Mouse (Mus musculus) ES-Bruce4 (cell line): ENCODE measurements around the gene Lat. TPM values are rescaled to one million over a fixed set of nuclear protein-coding genes. Genes with fewer than 3 reads are reported as not detected.

ENCODE experiments used
- H3K27ac ChIP-seq: 2 replicates; pipeline ENCODE4 v1.5.1; 2012; ENCODE audit warnings: low read length, inconsistent platforms; ENCODE audit not compliant: insufficient read depth
- H3K27me3 ChIP-seq: 2 replicates; pipeline ENCODE4 v1.6.1; 2012; ENCODE audit warnings: mild to moderate bottlenecking, low read length, inconsistent platforms; ENCODE audit not compliant: control insufficient read depth, poor library complexity, insufficient read depth, severe bottlenecking
- H3K36me3 ChIP-seq: 2 replicates; pipeline ENCODE4 v1.6.1; 2012; ENCODE audit warnings: inconsistent platforms, mild to moderate bottlenecking, low read length, moderate library complexity; ENCODE audit not compliant: control insufficient read depth, poor library complexity, insufficient read depth, severe bottlenecking
- H3K4me1 ChIP-seq: one replicate; pipeline ENCODE4 v1.8.1; 2011; ENCODE audit warnings: low read length; ENCODE audit not compliant: control insufficient read depth, insufficient read depth
- H3K4me3 ChIP-seq: 2 replicates; pipeline ENCODE4 v1.5.1; 2011; ENCODE audit warnings: low read depth, mild to moderate bottlenecking, low read length
- H3K9ac ChIP-seq: 2 replicates; pipeline ENCODE4 v1.6.1; 2012; ENCODE audit warnings: low read depth, mild to moderate bottlenecking, inconsistent platforms; ENCODE audit not compliant: poor library complexity, severe bottlenecking
- H3K9me3 ChIP-seq: replicated peaks from 2 replicates; pipeline ENCODE4 v1.6.1; 2012; ENCODE audit warnings: mild to moderate bottlenecking, low read length, inconsistent platforms; ENCODE audit not compliant: control insufficient read depth, poor library complexity, insufficient read depth, severe bottlenecking
- CTCF ChIP-seq: IDR thresholded peaks from one replicate; pipeline ENCODE4 v1.8.1; 2011; ENCODE audit warnings: low read depth, low read length
- EP300 ChIP-seq: IDR thresholded peaks from 2 replicates; pipeline ENCODE4 v1.6.1; 2011; ENCODE audit warnings: low read depth, low read length; ENCODE audit not compliant: insufficient read depth
- POLR2A ChIP-seq: IDR thresholded peaks from one replicate; pipeline ENCODE4 v1.8.1; 2011; ENCODE audit warnings: low read length; ENCODE audit not compliant: insufficient read depth
- polyA plus RNA-seq: library from polyadenylated mRNA; stranded (reverse); fragments of >200 nt; gene quantifications from 2 replicates; pipeline ENCODE4 v1.2.4, GENCODE M21; 2011; ENCODE audit warnings: low read depth; ENCODE audit not compliant: missing spikeins, insufficient read depth, insufficient read length

Lat gene
- 3.0 and 4.2 TPM in 2 replicates for polyA plus RNA-seq

GRCm38 (mm10) chr7:126369393-126369792, at the start of gene Lat:
Gene Lat (minus strand): TSS chr7:126369570.
- Histone ChIP-seq H3K9ac (peak within 1 kb of the TSS; percentile 68), H3K36me3 (peaks cover 11% of the 10 kb centered on the region), H3K9me3 (no peaks in the 10 kb centered on the region), H3K4me3 (peak within 1 kb of the TSS; percentile 68), H3K4me1 (no peaks in the 10 kb centered on the region), H3K27ac (no peak within 1 kb of the TSS), H3K27me3 (no peaks in the 10 kb centered on the region)
- no peak for TF ChIP-seq CTCF
- TF ChIP-seq POLR2A, result no peak
- no peak for TF ChIP-seq EP300

- no peak overlapping the region for H3K27ac ChIP-seq
- no peak overlapping the region for H3K9ac ChIP-seq
- no peaks in the 10 kb centered on the region for H3K27me3 ChIP-seq
- H3K36me3 ChIP-seq, result no peaks in the 10 kb centered on the region
- TF ChIP-seq POLR2A (no peak), CTCF (no peak), EP300 (no peak)
- H3K4me3 ChIP-seq, result no peak overlapping the region
- H3K4me1 ChIP-seq, result no peaks in the 10 kb centered on the region
- no peaks in the 10 kb centered on the region for H3K9me3 ChIP-seq
Observed at GRCm38 (mm10) chr7:126418496-126418895, 49.1 kb upstream of the Lat start.

GRCm38 (mm10) chr7:126417606-126418005, 48.2 kb upstream of the Lat start:
- H3K9me3 ChIP-seq, result no peaks in the 10 kb centered on the region
- no peak overlapping the region for H3K4me3 ChIP-seq
- no peaks in the 10 kb centered on the region for H3K4me1 ChIP-seq
- TF ChIP-seq EP300, result no peak
- TF ChIP-seq CTCF, result no peak
- TF ChIP-seq POLR2A, result no peak
- H3K36me3 ChIP-seq, result no peaks in the 10 kb centered on the region
- no peaks in the 10 kb centered on the region for H3K27me3 ChIP-seq
- H3K27ac ChIP-seq, result no peak overlapping the region
- H3K9ac ChIP-seq, result no peak overlapping the region

DNA sequence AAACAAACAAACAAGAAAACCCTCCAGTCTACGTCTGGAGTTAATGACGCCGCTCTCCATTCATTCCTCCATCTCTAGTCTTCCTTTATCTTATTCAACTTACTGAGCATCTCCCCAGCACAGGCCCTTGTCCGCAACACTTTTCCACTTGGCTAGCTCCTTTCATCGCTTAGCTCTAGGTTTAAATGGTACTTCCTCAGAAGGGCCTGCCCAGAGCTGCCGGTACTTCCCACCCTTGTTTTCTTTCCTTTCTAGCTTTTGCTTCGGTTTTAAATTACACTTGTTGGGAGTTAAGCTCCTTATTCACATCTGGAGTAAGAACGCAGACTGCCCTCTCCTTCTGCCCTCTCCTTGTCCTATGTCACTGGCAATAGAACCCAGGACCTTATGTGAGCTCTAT, 47.7 kb upstream of the Lat start:
- H3K36me3 ChIP-seq, result no peaks in the 10 kb centered on the region
- no peaks in the 10 kb centered on the region for H3K9me3 ChIP-seq
- no peak for TF ChIP-seq CTCF
- no peak for TF ChIP-seq EP300
- H3K4me1 ChIP-seq, result no peaks in the 10 kb centered on the region
- no peak overlapping the region for H3K9ac ChIP-seq
- H3K4me3 ChIP-seq, result no peak overlapping the region
- H3K27me3 ChIP-seq, result no peaks in the 10 kb centered on the region
- no peak overlapping the region for H3K27ac ChIP-seq

- no peaks in the 10 kb centered on the region for H3K4me1 ChIP-seq
- TF ChIP-seq POLR2A, result no peak
- no peak for TF ChIP-seq CTCF
- no peak for TF ChIP-seq EP300
- no peak overlapping the region for H3K4me3 ChIP-seq
- H3K9me3 ChIP-seq, result no peaks in the 10 kb centered on the region
- H3K9ac ChIP-seq, result no peak overlapping the region
- no peak overlapping the region for H3K27ac ChIP-seq
- no peaks in the 10 kb centered on the region for H3K27me3 ChIP-seq
- no peaks in the 10 kb centered on the region for H3K36me3 ChIP-seq
Observed at GRCm38 (mm10) chr7:126416615-126417014, 47.2 kb upstream of the Lat start.

- Histone ChIP-seq H3K27me3 (no peaks in the 10 kb centered on the region), H3K4me3 (no peak within 1 kb of the TSS), H3K36me3 (no peaks in the 10 kb centered on the region), H3K4me1 (no peaks in the 10 kb centered on the region), H3K9me3 (no peaks in the 10 kb centered on the region), H3K9ac (no peak within 1 kb of the TSS), H3K27ac (no peak within 1 kb of the TSS)
- TF ChIP-seq CTCF (no peak), POLR2A (no peak), EP300 (no peak)
Observed at GRCm38 (mm10) chr7:126414725-126415124, 45.4 kb upstream of the Lat start, which contains the start of gene Cd19. Gene Cd19 (minus strand): TSS chr7:126414889.
